12 mouse cellular contexts compared by ENCODE assay signal in the genomic region with DNA sequence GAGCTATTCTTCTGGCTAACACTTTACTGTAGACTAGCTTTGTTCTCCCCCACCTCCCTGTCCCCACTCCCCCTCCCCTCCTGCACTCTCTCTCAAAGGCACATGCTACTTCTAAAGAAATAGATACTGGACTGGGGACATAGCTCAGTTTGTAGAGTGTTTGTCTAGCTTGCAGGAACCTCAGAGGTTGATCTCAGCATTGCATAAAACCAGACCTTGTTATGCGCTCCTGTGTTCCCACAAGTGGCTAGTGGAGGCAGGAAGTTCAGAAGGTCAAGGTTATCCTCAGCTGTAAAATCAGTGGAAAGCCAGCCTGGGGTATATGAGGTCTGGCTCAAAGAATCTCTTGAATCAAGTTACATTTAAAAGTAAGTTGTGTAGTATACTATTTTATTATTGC. TPM values are rescaled to one million over a fixed set of nuclear protein-coding genes. Genes with fewer than 3 reads are reported as not detected.
A peak's percentile ranks its signal among the peaks of the same experiment; 100 is the strongest.
DNase-seq lines count a peak whose midpoint lies in the region; ATAC-seq lines count a peak whose summit lies in the region.
"Had no signal": no experiment of that assay in that cellular context is flagged by ENCODE, and none has a peak within 500 bp of the region (broad histone marks: within the 10 kb centered on the region; RNA-seq: fewer than 3 reads in every experiment).

No protein-coding gene starts in this region.

- H3K9me3 ChIP-seq in kidney, embryonic 14.5 days (ENCODE audit: control insufficient read depth, low read length), result no peaks in the 10 kb centered on the region
- H3K9me3 ChIP-seq in lung, embryonic 16.5 days (ENCODE audit: control insufficient read depth, low read length), result no peaks in the 10 kb centered on the region
- H3K9me3 ChIP-seq: embryonic facial prominence, embryonic 13.5 days; hindbrain, embryonic 15.5 days; neural tube, embryonic 12.5 days had no signal

- no peak overlapping the region for H3K4me3 ChIP-seq in kidney, embryonic 14.5 days (ENCODE audit: low read length)
- H3K4me3 ChIP-seq in lung, embryonic 16.5 days (ENCODE audit: low read length), result no peak overlapping the region
- H3K4me3 ChIP-seq: embryonic facial prominence, embryonic 13.5 days; hindbrain, embryonic 15.5 days; neural tube, embryonic 12.5 days had no signal

- DNase-seq in kidney, adult 8-10 months, result no peak
- DNase-seq in lung, postnatal 4 days, result no peak
- DNase-seq in embryo, embryonic 10.5 days (ENCODE audit: low spot score), result peak; percentile 31
- no peak for DNase-seq in layer of hippocampus, postnatal 25 days (ENCODE audit: extremely low spot score in 1 of 2, low spot score in 1 of 2)
- DNase-seq: cerebellum, postnatal 10 days; kidney, adult 18-20 months had no signal

- H3K27ac ChIP-seq in kidney, embryonic 14.5 days (ENCODE audit: low read depth, low read length), result no peak overlapping the region
- H3K27ac ChIP-seq in lung, embryonic 16.5 days (ENCODE audit: low read length), result peak overlapping the region; percentile 50
- H3K27ac ChIP-seq: embryonic facial prominence, embryonic 13.5 days; hindbrain, embryonic 15.5 days; neural tube, embryonic 12.5 days had no signal

- no peaks in the 10 kb centered on the region for H3K36me3 ChIP-seq in kidney, embryonic 14.5 days (ENCODE audit: control insufficient read depth, insufficient read depth, low read length)
- no peaks in the 10 kb centered on the region for H3K36me3 ChIP-seq in lung, embryonic 16.5 days (ENCODE audit: control insufficient read depth, insufficient read depth, low read length)
- H3K36me3 ChIP-seq: embryonic facial prominence, embryonic 13.5 days; hindbrain, embryonic 15.5 days; neural tube, embryonic 12.5 days had no signal

- peak; percentile 35; the same call in 1 of the 2 replicates for ATAC-seq in kidney, embryonic 14.5 days (ENCODE audit: low FRiP score, low TSS enrichment)
- peak; percentile 69; the same call in 1 of the 2 replicates for ATAC-seq in lung, embryonic 16.5 days (ENCODE audit: low read depth)
- 0 out of 2 replicates have a peak, but pooled peaks have one; percentile 27 for ATAC-seq in monocyte, adult 5-6 weeks (replicated peaks; ENCODE audit: insufficient number of reproducible peaks, low FRiP score, low TSS enrichment, poor library complexity, severe bottlenecking)

- 39% methylated on average over 1 of the region's 1 CpGs for WGBS in kidney, embryonic 14.5 days
- WGBS in lung, embryonic 16.5 days, result 46% methylated on average over 1 of the region's 1 CpGs

- H3K4me1 ChIP-seq in kidney, embryonic 14.5 days (ENCODE audit: control insufficient read depth, insufficient read depth, low read length), result peaks cover 5% of the 10 kb centered on the region; the same call in 1 of the 2 replicates
- H3K4me1 ChIP-seq in lung, embryonic 16.5 days (replicated peaks; ENCODE audit: control insufficient read depth, insufficient read depth, low read length), result peaks cover 7% of the 10 kb centered on the region; the same call in 1 of the 2 replicates

- no peaks in the 10 kb centered on the region for H3K27me3 ChIP-seq in kidney, embryonic 14.5 days (ENCODE audit: control insufficient read depth, insufficient read depth, low read length)
- H3K27me3 ChIP-seq in lung, embryonic 16.5 days (ENCODE audit: control insufficient read depth, insufficient read depth, low read depth, low read length), result no peaks in the 10 kb centered on the region
- H3K27me3 ChIP-seq: embryonic facial prominence, embryonic 13.5 days; hindbrain, embryonic 15.5 days; neural tube, embryonic 12.5 days had no signal

- H3K4me2 ChIP-seq in kidney, embryonic 14.5 days (replicated peaks; ENCODE audit: low read depth, low read length), result no peak overlapping the region
- no peak overlapping the region for H3K4me2 ChIP-seq in lung, embryonic 16.5 days (ENCODE audit: low read depth, low read length)
- H3K4me2 ChIP-seq: embryonic facial prominence, embryonic 13.5 days; hindbrain, embryonic 15.5 days; neural tube, embryonic 12.5 days had no signal

- H3K9ac ChIP-seq in kidney, embryonic 14.5 days (ENCODE audit: low read depth, low read length), result no peak overlapping the region
- no peak overlapping the region for H3K9ac ChIP-seq in lung, embryonic 16.5 days (ENCODE audit: low read length)
- H3K9ac ChIP-seq: embryonic facial prominence, embryonic 13.5 days; hindbrain, embryonic 15.5 days; neural tube, embryonic 12.5 days had no signal

RNA-seq across cellular contexts. Expression of gene Stim2, which starts 36.4 kb away (rescaled TPM):
- 16.5 and 26.0 TPM in 2 replicates for polyA plus RNA-seq in kidney, embryonic 14.5 days (2014; fragmentation: Nextera tagmentation; extraction: Ambion mirVana)
- polyA plus RNA-seq in lung, embryonic 16.5 days (2015; fragmentation: Nextera tagmentation; extraction: Ambion mirVana), result 15.6 and 20.7 TPM in 2 replicates
- total RNA-seq in monocyte, adult 5-6 weeks (2017), result 49.7 to 63.6 TPM (median 59.8 TPM) in 3 replicates
- total RNA-seq in layer of hippocampus, postnatal 25 days (2021), result 100 to 1,000 TPM; 145 to 152 TPM
